Mouse (Mus musculus) Muller cell, postnatal 12 days (primary cell): ENCODE measurements around the gene Pklr.

ENCODE experiments used
- DNase-seq: peaks from one replicate; pipeline ENCODE4 v3.0.0-alpha.2; 2015; ENCODE audit errors: inconsistent ontology term

The Pklr gene

GRCm38 (mm10) chr3:89135958-89136357 lies at the start of gene Pklr:
Gene Pklr (plus strand): TSS chr3:89136142.
- no peak for DNase-seq

GRCm38 (mm10) chr3:89087338-89088110 lies 48.4 kb upstream of the Pklr start:
- DNase-seq = peak; percentile 51

GRCm38 (mm10) chr3:89088974-89089373 lies 47.0 kb upstream of the Pklr start:
- DNase-seq = no peak

- peak; percentile 89 for DNase-seq
Observed at GRCm38 (mm10) chr3:89089882-89090591, 45.9 kb upstream of the Pklr start.

- peak; percentile 91 for DNase-seq
Observed at GRCm38 (mm10) chr3:89090694-89091655, 45.0 kb upstream of the Pklr start.

GRCm38 (mm10) chr3:89091811-89092508 lies 44.0 kb upstream of the Pklr start:
- DNase-seq = no peak

GRCm38 (mm10) chr3:89092509-89093090 lies 43.3 kb upstream of the Pklr start:
- DNase-seq = no peak

- DNase-seq = peak; percentile 86
Observed at GRCm38 (mm10) chr3:89093175-89093574, 42.8 kb upstream of the Pklr start, which contains the start of gene Rusc1. Gene Rusc1 (minus strand): TSS chr3:89093311.

GRCm38 (mm10) chr3:89094021-89094420 lies 41.9 kb upstream of the Pklr start:
- no peak for DNase-seq

GRCm38 (mm10) chr3:89100811-89101210 lies 35.1 kb upstream of the Pklr start, which contains the start of gene Gm43738:
Gene Gm43738 (minus strand): TSS chr3:89101099.
- no peak for DNase-seq

GRCm38 (mm10) chr3:89101459-89101811 lies 34.5 kb upstream of the Pklr start:
- DNase-seq = no peak

- peak; percentile 96 for DNase-seq
Observed at GRCm38 (mm10) chr3:89101812-89102494, 34.0 kb upstream of the Pklr start, which contains the start of gene Fdps. Gene Fdps (minus strand): TSS chr3:89101959.

- DNase-seq = no peak
Observed at GRCm38 (mm10) chr3:89102495-89103290, 33.2 kb upstream of the Pklr start.

- no peak for DNase-seq
Observed at GRCm38 (mm10) chr3:89103291-89103595, 32.7 kb upstream of the Pklr start.

GRCm38 (mm10) chr3:89106881-89107280 lies 29.1 kb upstream of the Pklr start:
- no peak for DNase-seq

GRCm38 (mm10) chr3:89107545-89107944 lies 28.4 kb upstream of the Pklr start:
- no peak for DNase-seq

GRCm38 (mm10) chr3:89108146-89108545 lies 27.8 kb upstream of the Pklr start:
- no peak for DNase-seq

GRCm38 (mm10) chr3:89113058-89113457 lies 22.9 kb upstream of the Pklr start:
- no peak for DNase-seq

GRCm38 (mm10) chr3:89115522-89115921 lies 20.4 kb upstream of the Pklr start:
- DNase-seq = no peak

GRCm38 (mm10) chr3:89123313-89123712 lies 12.6 kb upstream of the Pklr start:
- DNase-seq = peak; percentile 62
